22 mouse cellular contexts compared by ENCODE assay signal in the genomic region with DNA sequence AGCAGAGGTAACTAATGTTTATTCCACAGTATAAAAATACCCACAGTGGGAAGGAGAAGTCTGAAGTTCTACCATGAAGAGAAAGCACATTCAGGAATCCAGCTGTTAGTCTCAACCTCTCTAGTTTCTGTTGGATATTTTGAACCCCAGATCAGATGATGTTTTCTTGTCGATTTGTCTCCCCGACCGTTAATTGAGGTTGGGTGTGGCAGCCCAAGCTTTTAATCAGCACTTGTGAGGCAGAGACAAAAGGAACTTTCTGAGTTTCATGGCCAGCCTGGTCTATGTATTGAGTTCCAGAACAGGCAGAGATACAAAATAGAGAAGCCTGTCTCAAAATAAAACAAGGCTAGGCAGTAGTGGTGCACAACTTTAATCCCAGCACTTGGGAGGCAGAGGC.
DNase-seq lines count a peak whose midpoint lies in the region; ATAC-seq and TF ChIP-seq lines count a peak whose summit lies in the region.
"Had no signal": no experiment of that assay in that cellular context is flagged by ENCODE, and none has a peak within 500 bp of the region (broad histone marks: within the 10 kb centered on the region; RNA-seq: fewer than 3 reads in every experiment).

No protein-coding gene starts in this region.

- ATAC-seq in G1E (ENCODE audit: extremely low read depth, insufficient number of reproducible peaks, low FRiP score, poor library complexity, severe bottlenecking) = 0 out of 2 replicates have a peak, but pooled peaks have one; percentile 40
- ATAC-seq in liver, embryonic 13.5 days (ENCODE audit: low read depth) = peak; percentile 45; the same call in 1 of the 2 replicates
- ATAC-seq in liver, postnatal 0 days = no peak
- ATAC-seq: CD4-positive, CD25-positive, alpha-beta regulatory T cell, adult 4 months; forebrain, embryonic 15.5 days; hindbrain, embryonic 16.5 days had no signal

- 20% methylated on average over 3 of the region's 3 CpGs for WGBS in liver, embryonic 13.5 days (ENCODE audit: insufficient replicate concordance)
- WGBS in liver, postnatal 0 days (ENCODE audit: insufficient replicate concordance) = 68% methylated on average over 3 of the region's 3 CpGs

- H3K4me2 ChIP-seq in liver, embryonic 13.5 days = 0 out of 2 replicates have a peak overlapping the region, but pooled peaks have one; percentile 17
- H3K4me2 ChIP-seq in liver, postnatal 0 days (ENCODE audit: low read depth, low read length) = no peak overlapping the region
- H3K4me2 ChIP-seq: embryonic facial prominence, embryonic 12.5 days; forebrain, embryonic 15.5 days; heart, embryonic 12.5 days; hindbrain, embryonic 12.5 days had no signal

- peak overlapping the region; percentile 74 for H3K27ac ChIP-seq in liver, embryonic 13.5 days
- peak overlapping the region; percentile 48; the same call in 1 of the 2 replicates for H3K27ac ChIP-seq in liver, postnatal 0 days (ENCODE audit: low read depth)
- H3K27ac ChIP-seq: embryonic facial prominence, embryonic 12.5 days; forebrain, embryonic 15.5 days; hindbrain, embryonic 12.5 days had no signal

- H3K9ac ChIP-seq in liver, embryonic 13.5 days = no peak overlapping the region
- no peak overlapping the region for H3K9ac ChIP-seq in liver, postnatal 0 days (replicated peaks)
- H3K9ac ChIP-seq: embryonic facial prominence, embryonic 12.5 days; forebrain, embryonic 15.5 days; heart, embryonic 12.5 days; hindbrain, embryonic 12.5 days had no signal

- TF ChIP-seq CTCF in G1E (IDR thresholded peaks at IDR 0.05; ENCODE audit: low read depth, low read length) = no peak
- TF ChIP-seq CTCF in liver, postnatal 0 days (IDR thresholded peaks at IDR 0.05; ENCODE audit: low read depth) = no peak

- TF ChIP-seq EP300 in liver, postnatal 0 days (IDR thresholded peaks at IDR 0.05; ENCODE audit: low read depth) = 0 out of 2 replicates have a peak, but pooled peaks have one; percentile 32

- no peaks in the 10 kb centered on the region for H3K27me3 ChIP-seq in G1E (ENCODE audit: insufficient read depth, low read length)
- no peaks in the 10 kb centered on the region for H3K27me3 ChIP-seq in liver, embryonic 13.5 days
- no peaks in the 10 kb centered on the region for H3K27me3 ChIP-seq in liver, postnatal 0 days (ENCODE audit: insufficient read depth, low read length)
- H3K27me3 ChIP-seq: embryonic facial prominence, embryonic 12.5 days; forebrain, embryonic 15.5 days; heart, embryonic 12.5 days; hindbrain, embryonic 12.5 days had no signal

- no peak for DNase-seq in G1E (ENCODE audit: low spot score)
- DNase-seq in c-Kit-positive CD71-positive TER-119-positive erythroid progenitor cells, embryonic 14.5 days (ENCODE audit: low spot score) = peak; percentile 28
- no peak for DNase-seq in liver, embryonic 13.5 days
- no peak for DNase-seq in liver, postnatal 0 days
- DNase-seq in heart, postnatal 10 days = no peak
- DNase-seq in gastrocnemius, postnatal 4 days (ENCODE audit: low spot score in 2 of 2) = no peak
- no peak for DNase-seq in embryo, embryonic 10 days (ENCODE audit: low spot score)
- no peak for DNase-seq in heart, postnatal 4 days
- DNase-seq: adrenal gland, adult 2 months; adrenal gland, postnatal 25 days; B cell, adult 2 months; cerebellum, adult 11 months; cerebellum, adult 8-10 months; cerebellum, postnatal 14 days; gastrocnemius, postnatal 10 days; heart, postnatal 36 days had no signal

- H3K36me3 ChIP-seq in G1E (replicated peaks) = no peaks in the 10 kb centered on the region
- H3K36me3 ChIP-seq in liver, embryonic 13.5 days = 0 out of 2 replicates have a peak, but pooled peaks cover 3% of the 10 kb centered on the region
- H3K36me3 ChIP-seq in liver, postnatal 0 days (replicated peaks; ENCODE audit: insufficient read depth, low read length) = no peaks in the 10 kb centered on the region
- H3K36me3 ChIP-seq: embryonic facial prominence, embryonic 12.5 days; forebrain, embryonic 15.5 days; hindbrain, embryonic 12.5 days had no signal

- H3K4me3 ChIP-seq in G1E (ENCODE audit: low read depth, low read length) = no peak overlapping the region; the same call in 1 of the 2 replicates
- H3K4me3 ChIP-seq in liver, embryonic 13.5 days (replicated peaks) = no peak overlapping the region
- H3K4me3 ChIP-seq in liver, postnatal 0 days (ENCODE audit: low read depth, low read length) = no peak overlapping the region
- H3K4me3 ChIP-seq: embryonic facial prominence, embryonic 12.5 days; forebrain, embryonic 15.5 days; heart, embryonic 12.5 days; hindbrain, embryonic 12.5 days had no signal

- H3K4me1 ChIP-seq in G1E (ENCODE audit: insufficient read depth, low read depth, low read length) = peaks cover 68% of the 10 kb centered on the region
- H3K4me1 ChIP-seq in liver, embryonic 13.5 days (replicated peaks) = peaks cover 32% of the 10 kb centered on the region
- peaks cover 13% of the 10 kb centered on the region; the same call in 1 of the 2 replicates for H3K4me1 ChIP-seq in liver, postnatal 0 days (ENCODE audit: insufficient read depth)
- H3K4me1 ChIP-seq: forebrain, embryonic 15.5 days; heart, embryonic 12.5 days; hindbrain, embryonic 12.5 days had no signal

- peaks cover 14% of the 10 kb centered on the region for H3K9me3 ChIP-seq in G1E (replicated peaks)
- H3K9me3 ChIP-seq in liver, embryonic 13.5 days (replicated peaks) = 0 out of 2 replicates have a peak, but pooled peaks cover 3% of the 10 kb centered on the region
- H3K9me3 ChIP-seq in liver, postnatal 0 days (ENCODE audit: low read length) = peaks cover 6% of the 10 kb centered on the region; the same call in 1 of the 2 replicates
- H3K9me3 ChIP-seq: embryonic facial prominence, embryonic 12.5 days had no signal

- intact Hi-C loops in heart, postnatal 10 days (cut with DNase I) = no loop called here
